Mouse (Mus musculus) midbrain, embryonic 12.5 days (tissue): ENCODE measurements around the gene Adgrb2. TPM values are rescaled to one million over a fixed set of nuclear protein-coding genes. Genes with fewer than 3 reads are reported as not detected.

Source experiments
- ATAC-seq: fragments of 200-750 bp; cut with Nextera tagmentation; 2 replicates; pipeline ENCODE4 v1.8.0; 2017; ENCODE audit warnings: low read depth, moderate TSS enrichment, moderate library complexity; ENCODE audit not compliant: low FRiP score
- H3K27ac ChIP-seq: fragments of 300-500 bp; sonication (generic); replicated peaks from 2 replicates; pipeline ENCODE4 v1.5.1; 2016; ENCODE audit warnings: mild to moderate bottlenecking
- H3K27me3 ChIP-seq: fragments of 300-500 bp; sonication (generic); 2 replicates; pipeline ENCODE4 v1.6.1; 2016; ENCODE audit warnings: mild to moderate bottlenecking
- H3K36me3 ChIP-seq: fragments of 300-500 bp; sonication (generic); 2 replicates; pipeline ENCODE4 v1.6.1; 2016
- H3K4me1 ChIP-seq: fragments of 300-500 bp; sonication (generic); 2 replicates; pipeline ENCODE4 v1.6.1; 2016
- H3K4me2 ChIP-seq: fragments of 300-500 bp; sonication (generic); replicated peaks from 2 replicates; pipeline ENCODE4 v1.6.1; 2016; ENCODE audit warnings: mild to moderate bottlenecking, moderate library complexity
- H3K4me3 ChIP-seq: fragments of 300-500 bp; sonication (generic); 2 replicates; pipeline ENCODE4 v1.5.1; 2016; ENCODE audit warnings: mild to moderate bottlenecking
- H3K9ac ChIP-seq: fragments of 300-500 bp; sonication (generic); replicated peaks from 2 replicates; pipeline ENCODE4 v1.6.1; 2016; ENCODE audit warnings: mild to moderate bottlenecking, moderate library complexity
- H3K9me3 ChIP-seq: fragments of 300-500 bp; sonication (generic); 2 replicates; pipeline ENCODE4 v1.6.1; 2016; ENCODE audit warnings: mild to moderate bottlenecking
- WGBS: fragments of 180-500 bp; shearing (Covaris S2); methylation state at CpG from one replicate; pipeline ENCODE4 v1.1.7; 2016; 5-methylcytosine and 5-hydroxymethylcytosine counted together
- polyA plus RNA-seq: library from polyadenylated mRNA; unstranded; fragments of >200 nt; fragmentation: Nextera tagmentation; extraction: Ambion mirVana; gene quantifications from 2 replicates; pipeline ENCODE4 v1.2.1, GENCODE M21; 2016

The Adgrb2 gene
- 7.4 and 9.8 TPM in 2 replicates for polyA plus RNA-seq

- Histone ChIP-seq H3K4me2 (peak within 1 kb of the TSS; percentile 92), H3K4me3 (peak within 1 kb of the TSS; percentile 73), H3K4me1 (peaks cover 72% of the 10 kb centered on the region), H3K36me3 (no peaks in the 10 kb centered on the region), H3K27ac (peak within 1 kb of the TSS; percentile 67), H3K9ac (peak within 1 kb of the TSS; percentile 82), H3K9me3 (no peaks in the 10 kb centered on the region), H3K27me3 (peaks cover 56% of the 10 kb centered on the region)
- WGBS, result 1% methylated on average over 40 of the region's 77 CpGs
- ATAC-seq, result peak; percentile 31
Measured at GRCm38 (mm10) chr4:129984421-129985061, at the start of gene Adgrb2. Gene Adgrb2, plus strand, starts transcription at chr4:129984870.

GRCm38 (mm10) chr4:129951359-129951821 is 33.3 kb upstream of the Adgrb2 start:
- 80% methylated on average over 6 of the region's 6 CpGs for WGBS
- ATAC-seq, result no peak
- Histone ChIP-seq H3K9ac (no peak overlapping the region), H3K4me3 (no peak overlapping the region), H3K4me2 (no peak overlapping the region), H3K36me3 (no peaks in the 10 kb centered on the region), H3K4me1 (no peaks in the 10 kb centered on the region), H3K27ac (no peak overlapping the region), H3K9me3 (no peaks in the 10 kb centered on the region), H3K27me3 (peaks cover 13% of the 10 kb centered on the region)

GRCm38 (mm10) chr4:129952241-129952810 is 32.3 kb upstream of the Adgrb2 start:
- H3K36me3 ChIP-seq, result no peaks in the 10 kb centered on the region
- no peak overlapping the region for H3K4me2 ChIP-seq
- no peak overlapping the region for H3K4me3 ChIP-seq

GRCm38 (mm10) chr4:129954527-129954926 is 30.1 kb upstream of the Adgrb2 start:
- no peak overlapping the region for H3K4me2 ChIP-seq
- H3K4me3 ChIP-seq, result no peak overlapping the region
- WGBS, result 60% methylated on average over 2 of the region's 2 CpGs
- no peak overlapping the region for H3K27ac ChIP-seq
- no peak for ATAC-seq
- H3K4me1 ChIP-seq, result peaks cover 3% of the 10 kb centered on the region
- no peaks in the 10 kb centered on the region for H3K9me3 ChIP-seq
- peaks cover 26% of the 10 kb centered on the region for H3K27me3 ChIP-seq
- H3K9ac ChIP-seq, result no peak overlapping the region
- H3K36me3 ChIP-seq, result no peaks in the 10 kb centered on the region

More at GRCm38 (mm10) chr4:129952241-129952810, 32.3 kb upstream of the Adgrb2 start:
- Histone ChIP-seq H3K4me1 (no peaks in the 10 kb centered on the region), H3K9ac (no peak overlapping the region), H3K9me3 (no peaks in the 10 kb centered on the region), H3K27me3 (peaks cover 16% of the 10 kb centered on the region), H3K27ac (no peak overlapping the region)
- 71% methylated on average over 5 of the region's 5 CpGs for WGBS
- ATAC-seq, result no peak

GRCm38 (mm10) chr4:129960180-129960944 is 24.3 kb upstream of the Adgrb2 start:
- Histone ChIP-seq H3K27ac (peak overlapping the region; percentile 87), H3K36me3 (no peaks in the 10 kb centered on the region), H3K27me3 (peaks cover 38% of the 10 kb centered on the region), H3K9me3 (no peaks in the 10 kb centered on the region), H3K4me1 (peaks cover 32% of the 10 kb centered on the region), H3K4me3 (peak overlapping the region; percentile 44), H3K4me2 (peak overlapping the region; percentile 95), H3K9ac (peak overlapping the region; percentile 37; the same call in 1 of the 2 replicates)
- peak; percentile 87 for ATAC-seq
- 1% methylated on average over 37 of the region's 37 CpGs for WGBS

- 59% methylated on average over 11 of the region's 11 CpGs for WGBS
- Histone ChIP-seq H3K27ac (peak overlapping the region; percentile 86; the same call in 1 of the 2 replicates), H3K9ac (no peak overlapping the region), H3K9me3 (no peaks in the 10 kb centered on the region), H3K36me3 (no peaks in the 10 kb centered on the region), H3K27me3 (peaks cover 34% of the 10 kb centered on the region; the same call in 1 of the 2 replicates), H3K4me1 (peaks cover 61% of the 10 kb centered on the region), H3K4me2 (no peak overlapping the region), H3K4me3 (no peak overlapping the region)
- ATAC-seq, result no peak
Measured at GRCm38 (mm10) chr4:129965294-129965693, 19.4 kb upstream of the Adgrb2 start.

GRCm38 (mm10) chr4:129966201-129966600 is 18.5 kb upstream of the Adgrb2 start:
- H3K4me1 ChIP-seq, result peaks cover 55% of the 10 kb centered on the region
- no peak for ATAC-seq
- 3% methylated on average over 10 of the region's 10 CpGs for WGBS
- H3K9ac ChIP-seq, result no peak overlapping the region
- H3K9me3 ChIP-seq, result no peaks in the 10 kb centered on the region
- H3K36me3 ChIP-seq, result no peaks in the 10 kb centered on the region
- peak overlapping the region; percentile 30 for H3K4me2 ChIP-seq
- no peak overlapping the region; the same call in 1 of the 2 replicates for H3K4me3 ChIP-seq
- peaks cover 33% of the 10 kb centered on the region; the same call in 1 of the 2 replicates for H3K27me3 ChIP-seq
- H3K27ac ChIP-seq, result peak overlapping the region; percentile 86

GRCm38 (mm10) chr4:129967024-129968014 is 17.4 kb upstream of the Adgrb2 start:
- Histone ChIP-seq H3K27ac (peak overlapping the region; percentile 86), H3K27me3 (peaks cover 33% of the 10 kb centered on the region), H3K4me2 (peak overlapping the region; percentile 40), H3K9ac (peak overlapping the region; percentile 7), H3K9me3 (no peaks in the 10 kb centered on the region), H3K4me1 (peaks cover 55% of the 10 kb centered on the region), H3K4me3 (no peak overlapping the region), H3K36me3 (no peaks in the 10 kb centered on the region)
- ATAC-seq, result peak; percentile 78
- 18% methylated on average over 13 of the region's 13 CpGs for WGBS

GRCm38 (mm10) chr4:129970168-129970567 is 14.5 kb upstream of the Adgrb2 start:
- Histone ChIP-seq H3K9ac (no peak overlapping the region), H3K4me3 (no peak overlapping the region), H3K9me3 (no peaks in the 10 kb centered on the region), H3K4me2 (no peak overlapping the region), H3K4me1 (peaks cover 48% of the 10 kb centered on the region), H3K27me3 (peaks cover 41% of the 10 kb centered on the region), H3K27ac (no peak overlapping the region; the same call in 1 of the 2 replicates), H3K36me3 (no peaks in the 10 kb centered on the region)
- 26% methylated on average over 8 of the region's 8 CpGs for WGBS
- ATAC-seq, result no peak

- Histone ChIP-seq H3K4me3 (no peak overlapping the region), H3K36me3 (no peaks in the 10 kb centered on the region), H3K4me2 (no peak overlapping the region), H3K27ac (no peak overlapping the region; the same call in 1 of the 2 replicates), H3K9ac (no peak overlapping the region), H3K4me1 (peaks cover 44% of the 10 kb centered on the region), H3K9me3 (no peaks in the 10 kb centered on the region), H3K27me3 (peaks cover 41% of the 10 kb centered on the region)
- 87% methylated on average over 11 of the region's 11 CpGs for WGBS
- ATAC-seq, result no peak
Measured at GRCm38 (mm10) chr4:129970861-129971260, 13.8 kb upstream of the Adgrb2 start.

- Histone ChIP-seq H3K27me3 (peaks cover 39% of the 10 kb centered on the region), H3K9ac (no peak overlapping the region), H3K36me3 (no peaks in the 10 kb centered on the region), H3K4me3 (no peak overlapping the region), H3K27ac (no peak overlapping the region), H3K9me3 (no peaks in the 10 kb centered on the region), H3K4me1 (peaks cover 33% of the 10 kb centered on the region), H3K4me2 (no peak overlapping the region)
- ATAC-seq, result no peak
- WGBS, result 44% methylated on average over 7 of the region's 7 CpGs
Measured at GRCm38 (mm10) chr4:129971989-129972388, 12.7 kb upstream of the Adgrb2 start.
